Mouse (Mus musculus): ENCODE data around the gene 4931422A03Rik. TPM values are rescaled to one million over a fixed set of nuclear protein-coding genes. Genes with fewer than 3 reads are reported as not detected.

4931422A03Rik gene
- polyA plus RNA-seq, 1 experiment = not detected

DNA sequence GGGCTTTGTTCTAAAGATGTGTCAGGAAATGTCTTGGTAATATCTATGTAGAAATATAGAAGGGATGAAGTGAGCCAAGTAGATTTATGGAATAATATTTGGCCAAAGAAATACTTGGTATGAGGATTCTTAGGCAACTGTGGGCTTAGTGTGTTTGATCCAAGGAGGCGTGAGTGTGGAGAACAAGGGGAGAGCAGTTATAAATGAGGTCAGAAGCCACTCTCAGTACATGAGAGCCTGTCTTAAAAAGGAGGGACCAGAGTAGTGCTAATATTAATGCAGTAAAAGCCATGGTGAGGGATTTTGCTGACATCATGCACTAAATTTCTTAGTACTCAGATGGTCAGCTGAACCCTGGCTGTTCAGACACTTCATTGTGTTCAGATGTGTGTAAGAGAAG is 30.2 kb upstream of the 4931422A03Rik start:
- TF ChIP-seq TAL1 (IDR thresholded peaks at IDR 0.05; ENCODE audit: low read length) (no peak), GATA1 (IDR thresholded peaks at IDR 0.05; ENCODE audit: low read length) (no peak)
- Histone ChIP-seq H3K36me3 (ENCODE audit: control insufficient read depth) (peaks cover 97% of the 10 kb centered on the region), H3K9me3 (ENCODE audit: control insufficient read depth, low read length) (no peaks in the 10 kb centered on the region), H3K27me3 (ENCODE audit: control insufficient read depth) (no peaks in the 10 kb centered on the region), H3K4me1 (ENCODE audit: control insufficient read depth) (peaks cover 2% of the 10 kb centered on the region), H3K4me3 (replicated peaks) (no peak overlapping the region)

DNA sequence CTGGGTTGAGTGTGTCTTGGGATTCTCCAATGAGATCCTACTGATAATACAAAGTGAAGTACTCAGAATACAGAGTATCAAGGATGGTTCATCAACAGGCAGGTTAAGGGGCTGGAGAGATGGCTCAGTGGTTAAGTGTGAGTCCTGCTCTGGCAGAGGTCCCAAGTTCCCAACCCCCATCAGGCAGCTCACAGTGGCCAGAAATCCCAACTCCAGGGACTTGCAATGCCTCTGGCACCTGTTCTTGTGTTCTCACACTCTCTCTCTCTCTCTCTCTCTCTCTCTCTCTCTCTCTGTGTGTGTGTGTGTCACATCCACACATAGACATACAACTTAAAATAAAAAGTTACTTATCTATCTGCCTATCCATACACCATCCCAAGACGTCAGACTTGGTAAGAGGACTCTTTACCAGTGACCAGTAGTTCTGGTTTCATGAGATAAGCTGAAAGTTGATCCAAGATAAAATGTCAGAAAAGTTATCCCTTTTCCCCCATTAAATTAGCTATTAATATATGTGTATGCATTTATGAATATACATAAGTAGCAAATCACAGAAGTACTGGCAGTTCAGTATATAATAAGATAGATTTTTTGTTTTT is 16.4 kb upstream of the 4931422A03Rik start:
- no peak for TF ChIP-seq GATA1 (IDR thresholded peaks at IDR 0.05; ENCODE audit: low read length)
- no peak for TF ChIP-seq TAL1 (IDR thresholded peaks at IDR 0.05; ENCODE audit: low read length)
- peaks cover 26% of the 10 kb centered on the region for H3K4me1 ChIP-seq (ENCODE audit: control insufficient read depth)
- peaks cover 93% of the 10 kb centered on the region for H3K36me3 ChIP-seq (ENCODE audit: control insufficient read depth)
- H3K9me3 ChIP-seq (ENCODE audit: control insufficient read depth, low read length) = no peaks in the 10 kb centered on the region
- no peaks in the 10 kb centered on the region for H3K27me3 ChIP-seq (ENCODE audit: control insufficient read depth)
- H3K4me3 ChIP-seq (replicated peaks) = no peak overlapping the region

DNA sequence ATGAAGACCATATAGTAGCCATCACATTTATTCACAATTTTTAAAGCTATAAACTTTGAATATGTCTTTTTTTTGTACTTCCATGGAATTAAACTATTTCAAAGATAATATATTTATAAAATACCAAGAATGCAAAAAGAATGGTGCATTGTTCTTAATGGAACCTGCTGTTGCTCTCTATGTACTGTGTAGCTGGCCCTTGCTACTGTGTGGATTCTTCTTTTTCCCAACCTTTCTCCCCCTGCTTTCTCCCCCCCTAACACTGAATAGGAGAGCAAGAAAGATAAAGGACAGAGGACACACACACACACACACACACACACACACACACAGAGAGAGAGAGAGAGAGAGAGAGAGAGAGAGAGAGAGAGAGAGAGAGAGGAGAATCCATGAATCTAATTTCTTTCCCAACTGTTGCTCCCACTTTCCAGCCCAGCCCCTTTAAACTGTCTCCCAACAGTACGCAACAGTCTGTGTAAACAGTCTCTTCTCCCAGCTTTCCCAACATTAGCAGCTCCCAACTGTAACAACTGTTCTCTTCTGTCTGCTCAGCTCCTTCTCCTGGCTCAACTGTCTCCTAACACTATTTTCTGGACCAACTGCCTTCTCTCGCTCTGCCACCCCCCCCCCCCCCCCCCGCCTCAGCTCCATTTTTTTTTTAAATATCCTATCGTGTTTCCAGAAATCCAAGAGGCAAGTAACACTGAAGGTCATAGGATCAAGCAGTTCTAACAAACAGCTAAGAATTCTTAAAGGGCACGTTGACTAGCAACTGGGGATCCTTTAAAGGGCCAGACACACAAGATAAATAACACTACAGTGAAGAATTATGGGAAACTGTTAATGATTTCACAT is 15.7 kb upstream of the 4931422A03Rik start:
- peaks cover 93% of the 10 kb centered on the region for H3K36me3 ChIP-seq (ENCODE audit: control insufficient read depth)

DNA sequence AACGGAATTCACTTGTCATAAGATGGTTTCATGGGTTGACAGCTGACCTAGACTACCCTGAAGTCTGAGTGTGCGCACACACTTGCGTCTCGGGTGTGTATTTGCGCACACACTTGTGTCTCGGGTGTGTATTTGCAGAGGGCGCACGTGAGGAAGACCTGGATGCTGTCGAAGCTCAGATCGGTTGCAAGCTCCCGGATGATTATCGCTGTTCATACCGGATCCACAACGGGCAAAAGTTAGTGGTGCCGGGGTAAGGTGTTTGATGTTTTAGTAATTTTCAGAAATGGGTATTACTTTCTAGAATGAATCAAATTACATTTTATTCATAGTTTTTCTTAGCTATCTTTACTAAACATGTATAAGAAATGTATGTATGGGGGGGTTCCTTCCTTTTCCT is 14.6 kb upstream of the 4931422A03Rik start:
- peaks cover 26% of the 10 kb centered on the region for H3K4me1 ChIP-seq (ENCODE audit: control insufficient read depth)
- no peak overlapping the region for H3K4me3 ChIP-seq (replicated peaks)
- no peaks in the 10 kb centered on the region for H3K9me3 ChIP-seq (ENCODE audit: control insufficient read depth, low read length)
- H3K36me3 ChIP-seq (ENCODE audit: control insufficient read depth) = peaks cover 93% of the 10 kb centered on the region
- H3K27me3 ChIP-seq (ENCODE audit: control insufficient read depth) = no peaks in the 10 kb centered on the region
- TF ChIP-seq TAL1 (IDR thresholded peaks at IDR 0.05; ENCODE audit: low read length) (no peak), GATA1 (IDR thresholded peaks at IDR 0.05; ENCODE audit: low read length) (no peak)

More for the DNA sequence above, 15.7 kb upstream of the 4931422A03Rik start:
- TF ChIP-seq TAL1 (IDR thresholded peaks at IDR 0.05; ENCODE audit: low read length) = no peak
- TF ChIP-seq GATA1 (IDR thresholded peaks at IDR 0.05; ENCODE audit: low read length) = no peak
- H3K4me3 ChIP-seq (replicated peaks) = no peak overlapping the region
- H3K9me3 ChIP-seq (ENCODE audit: control insufficient read depth, low read length) = no peaks in the 10 kb centered on the region
- peaks cover 26% of the 10 kb centered on the region for H3K4me1 ChIP-seq (ENCODE audit: control insufficient read depth)
- no peaks in the 10 kb centered on the region for H3K27me3 ChIP-seq (ENCODE audit: control insufficient read depth)

DNA sequence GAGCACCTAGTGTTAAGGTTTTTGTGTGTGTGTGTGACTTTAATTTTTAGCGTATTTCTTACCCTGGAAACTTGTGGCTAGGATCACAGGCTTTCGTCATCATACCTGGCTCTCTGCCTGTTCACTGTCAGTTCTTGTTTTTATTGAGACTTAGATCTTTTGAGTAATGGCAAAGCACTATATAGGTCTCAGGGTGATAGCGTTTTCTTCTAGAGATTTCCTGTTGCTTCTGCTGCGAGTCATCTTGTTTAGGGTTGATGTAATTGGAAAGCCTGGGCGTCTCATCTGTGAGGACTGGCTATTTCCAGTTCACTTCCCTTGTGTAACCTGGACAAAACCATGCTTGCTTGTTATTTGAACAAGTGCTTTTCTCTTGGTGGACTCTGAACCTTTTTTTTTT is 13.5 kb upstream of the 4931422A03Rik start:
- Histone ChIP-seq H3K9me3 (ENCODE audit: control insufficient read depth, low read length) (no peaks in the 10 kb centered on the region), H3K4me1 (ENCODE audit: control insufficient read depth) (peaks cover 30% of the 10 kb centered on the region), H3K27me3 (ENCODE audit: control insufficient read depth) (no peaks in the 10 kb centered on the region), H3K4me3 (replicated peaks) (no peak overlapping the region), H3K36me3 (ENCODE audit: control insufficient read depth) (peaks cover 99% of the 10 kb centered on the region)
- no peak for TF ChIP-seq TAL1 (IDR thresholded peaks at IDR 0.05; ENCODE audit: low read length)
- no peak for TF ChIP-seq GATA1 (IDR thresholded peaks at IDR 0.05; ENCODE audit: low read length)

DNA sequence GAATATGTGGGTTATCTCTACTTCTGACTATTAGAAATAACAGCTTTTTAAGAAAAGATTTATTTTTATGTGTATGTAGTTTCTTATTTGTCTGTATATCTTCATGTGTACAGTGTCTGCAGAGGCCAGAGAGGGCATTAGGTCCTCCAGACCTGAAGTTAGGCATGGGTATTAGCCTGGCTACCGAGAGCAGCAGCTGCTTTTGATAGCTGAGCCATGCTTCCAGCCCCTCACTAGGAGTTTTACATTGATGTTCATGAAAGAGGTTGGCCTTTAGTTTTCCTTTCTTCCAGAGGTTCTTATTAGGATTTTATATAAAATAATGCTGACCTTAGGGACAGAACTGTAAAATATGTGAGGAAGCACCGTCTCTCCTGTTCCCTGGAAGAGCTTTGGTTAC is 10.1 kb upstream of the 4931422A03Rik start:
- Histone ChIP-seq H3K4me3 (replicated peaks) (no peak overlapping the region), H3K36me3 (ENCODE audit: control insufficient read depth) (peaks cover 99% of the 10 kb centered on the region), H3K27me3 (ENCODE audit: control insufficient read depth) (no peaks in the 10 kb centered on the region), H3K9me3 (ENCODE audit: control insufficient read depth, low read length) (no peaks in the 10 kb centered on the region), H3K4me1 (ENCODE audit: control insufficient read depth) (peaks cover 26% of the 10 kb centered on the region)
- TF ChIP-seq GATA1 (IDR thresholded peaks at IDR 0.05; ENCODE audit: low read length) (no peak), TAL1 (IDR thresholded peaks at IDR 0.05; ENCODE audit: low read length) (no peak)

DNA sequence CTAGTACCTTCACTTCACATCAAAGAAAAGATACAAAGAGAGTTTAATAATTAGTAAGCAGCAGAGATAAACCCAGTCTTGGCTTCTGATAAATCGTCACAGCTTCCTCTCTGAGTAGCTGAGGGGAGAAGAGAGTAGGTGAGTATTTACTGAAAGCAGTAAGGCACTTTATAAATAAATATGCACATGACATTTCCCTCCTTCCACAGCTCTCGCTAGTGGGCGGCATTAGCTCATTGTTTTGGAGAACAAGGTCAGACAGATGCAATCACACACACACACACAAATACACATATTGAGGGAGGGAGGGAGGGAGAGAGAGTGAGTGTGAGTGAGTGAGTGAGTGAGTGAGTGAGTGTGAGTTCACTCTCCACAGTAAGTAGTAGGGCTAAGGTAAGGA is 8.2 kb upstream of the 4931422A03Rik start:
- H3K27me3 ChIP-seq (ENCODE audit: control insufficient read depth) = no peaks in the 10 kb centered on the region
- peaks cover 27% of the 10 kb centered on the region for H3K4me1 ChIP-seq (ENCODE audit: control insufficient read depth)
- no peaks in the 10 kb centered on the region for H3K9me3 ChIP-seq (ENCODE audit: control insufficient read depth, low read length)
- TF ChIP-seq GATA1 (IDR thresholded peaks at IDR 0.05; ENCODE audit: low read length) (no peak), TAL1 (IDR thresholded peaks at IDR 0.05; ENCODE audit: low read length) (no peak)
- H3K36me3 ChIP-seq (ENCODE audit: control insufficient read depth) = peaks cover 99% of the 10 kb centered on the region
- no peak overlapping the region for H3K4me3 ChIP-seq (replicated peaks)

DNA sequence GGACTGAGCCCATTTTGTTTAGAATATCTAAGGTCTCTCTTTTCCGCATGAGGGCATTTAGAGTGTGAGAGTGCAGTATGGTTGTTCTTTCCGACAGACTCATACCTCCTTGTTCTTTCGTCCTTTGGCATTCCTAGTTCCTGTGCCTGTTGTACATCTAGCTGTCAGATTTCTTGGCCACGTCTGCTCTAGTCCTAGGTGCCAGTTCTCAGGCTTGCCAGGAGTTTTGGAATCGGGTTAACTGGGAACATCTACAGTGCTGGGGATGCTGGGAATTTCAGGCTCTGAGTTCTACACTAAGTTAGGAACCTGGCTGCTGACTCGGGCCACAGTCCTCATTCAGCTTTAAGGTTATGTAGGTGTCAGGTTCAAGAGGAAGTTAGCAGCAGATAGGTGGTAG is 7.4 kb upstream of the 4931422A03Rik start:
- peaks cover 30% of the 10 kb centered on the region for H3K4me1 ChIP-seq (ENCODE audit: control insufficient read depth)
- H3K27me3 ChIP-seq (ENCODE audit: control insufficient read depth) = no peaks in the 10 kb centered on the region
- H3K36me3 ChIP-seq (ENCODE audit: control insufficient read depth) = peaks cover 98% of the 10 kb centered on the region
- H3K9me3 ChIP-seq (ENCODE audit: control insufficient read depth, low read length) = no peaks in the 10 kb centered on the region
- no peak overlapping the region for H3K4me3 ChIP-seq (replicated peaks)
- TF ChIP-seq TAL1 (IDR thresholded peaks at IDR 0.05; ENCODE audit: low read length) = no peak
- TF ChIP-seq GATA1 (IDR thresholded peaks at IDR 0.05; ENCODE audit: low read length) = no peak

DNA sequence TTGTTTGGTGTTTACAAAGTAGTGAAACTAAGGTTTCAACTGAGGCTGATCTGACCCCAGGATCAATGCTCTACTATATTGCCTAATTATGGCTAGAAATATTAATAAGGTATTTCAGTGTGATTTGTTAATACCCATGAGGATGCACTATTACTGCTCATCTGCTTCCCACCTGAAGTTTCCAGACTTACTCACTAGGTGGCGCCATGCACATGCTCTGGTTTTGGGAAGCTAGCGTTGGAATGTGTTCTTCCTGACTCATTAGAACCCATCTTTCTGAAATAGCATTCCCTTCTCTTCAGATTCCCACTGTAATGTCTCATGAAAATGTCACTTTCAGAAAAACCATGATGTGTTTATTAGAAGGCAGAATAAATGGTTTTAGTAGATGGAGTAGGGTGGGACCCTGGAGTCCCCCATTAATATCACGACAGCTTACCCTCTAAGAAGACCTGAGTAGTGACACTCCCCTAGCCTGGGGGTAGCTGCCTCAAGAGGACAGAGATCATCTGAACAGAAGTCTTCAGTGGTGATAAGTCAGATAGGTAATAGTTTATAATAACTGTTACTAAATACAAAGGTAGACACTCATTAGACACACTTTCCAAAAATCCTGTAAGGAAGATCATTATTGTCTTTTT is 6.8 kb upstream of the 4931422A03Rik start:
- Histone ChIP-seq H3K4me3 (replicated peaks) (no peak overlapping the region), H3K27me3 (ENCODE audit: control insufficient read depth) (no peaks in the 10 kb centered on the region), H3K4me1 (ENCODE audit: control insufficient read depth) (peaks cover 33% of the 10 kb centered on the region), H3K9me3 (ENCODE audit: control insufficient read depth, low read length) (no peaks in the 10 kb centered on the region), H3K36me3 (ENCODE audit: control insufficient read depth) (peaks cover 98% of the 10 kb centered on the region)
- TF ChIP-seq GATA1 (IDR thresholded peaks at IDR 0.05; ENCODE audit: low read length) (no peak), TAL1 (IDR thresholded peaks at IDR 0.05; ENCODE audit: low read length) (no peak)

Data from erythroblast, embryonic 14.5 days (primary cell).